Mouse (Mus musculus) MEL (cell line): Measurements from ENCODE around the gene Tmem30a. TPM values are rescaled to one million over a fixed set of nuclear protein-coding genes. Genes with fewer than 3 reads are reported as not detected.
A peak's percentile ranks its signal among the peaks of the same experiment; 100 is the strongest.

Experiments used
- DNase-seq: peaks from one replicate; pipeline ENCODE4 v3.0.0; 2011; ENCODE audit warnings: low read depth, low spot score
- H3K27ac ChIP-seq: 2 replicates; pipeline ENCODE4 v1.5.1; 2012; ENCODE audit warnings: low read depth, mild to moderate bottlenecking, control low read depth, low read length, moderate library complexity; ENCODE audit not compliant: control insufficient read depth
- H3K27me3 ChIP-seq, 2 experiments: fragments of 150-350 bp in 1 of 2; sonication (generic) in 1 of 2; 2 replicates each; pipeline ENCODE4 v1.6.1; 2012; ENCODE audit warnings: low read length in 2 of 2, mild to moderate bottlenecking in 2 of 2, improper control_type of control experiment in 1 of 2, moderate library complexity in 1 of 2; ENCODE audit not compliant: insufficient read depth in 2 of 2, control insufficient read depth in 1 of 2
- H3K36me3 ChIP-seq, 2 experiments: 2 replicates each; pipeline ENCODE4 v1.6.1; 2012 to 2014; ENCODE audit warnings: low read length in 2 of 2, improper control_type of control experiment in 1 of 2, inconsistent platforms in 1 of 2, mild to moderate bottlenecking in 1 of 2; ENCODE audit not compliant: insufficient read depth in 2 of 2, control insufficient read depth in 1 of 2
- H3K4me1 ChIP-seq, 2 experiments: fragments of 150-350 bp in 1 of 2; sonication (generic) in 1 of 2; 2 replicates each; pipeline ENCODE4 v1.6.1; 2012; ENCODE audit warnings: low read length in 2 of 2, improper control_type of control experiment in 1 of 2, mild to moderate bottlenecking in 1 of 2; ENCODE audit not compliant: insufficient read depth in 2 of 2, control insufficient read depth in 1 of 2
- H3K4me3 ChIP-seq, 2 experiments: fragments of 150-350 bp in 1 of 2; sonication (generic) in 1 of 2; 2 replicates each; pipeline ENCODE4 v1.5.1; 2012; ENCODE audit warnings: low read depth in 2 of 2, low read length in 2 of 2, mild to moderate bottlenecking in 2 of 2, moderate library complexity in 2 of 2, control low read depth in 1 of 2, improper control_type of control experiment in 1 of 2; ENCODE audit not compliant: control insufficient read depth in 1 of 2, insufficient read depth in 1 of 2
- H3K79me2 ChIP-seq: 2 replicates; pipeline ENCODE4 v1.6.1; 2012; ENCODE audit warnings: mild to moderate bottlenecking, low read length, moderate library complexity; ENCODE audit not compliant: control insufficient read depth, poor library complexity, insufficient read depth
- H3K9ac ChIP-seq: 2 replicates; pipeline ENCODE4 v1.6.1; 2012; ENCODE audit warnings: low read depth, mild to moderate bottlenecking, control low read depth, low read length, moderate library complexity; ENCODE audit not compliant: control insufficient read depth, poor library complexity, severe bottlenecking
- H3K9me3 ChIP-seq: fragments of 150-350 bp; sonication (generic); replicated peaks from 2 replicates; pipeline ENCODE4 v1.6.1; 2012; ENCODE audit warnings: mild to moderate bottlenecking, low read length, improper control_type of control experiment, moderate library complexity; ENCODE audit not compliant: insufficient read depth
- CTCF ChIP-seq, 3 experiments: IDR thresholded peaks in 2 of 3; conservative IDR thresholded peaks in 1 of 3; 2 replicates each; pipeline ENCODE4 v1.5.1; 2011 to 2012; ENCODE audit warnings: low read length in 3 of 3, low read depth in 2 of 3, mild to moderate bottlenecking in 2 of 3, improper control_type of control experiment in 1 of 3, inconsistent platforms in 1 of 3, mixed read lengths in 1 of 3, moderate library complexity in 1 of 3; ENCODE audit not compliant: control insufficient read depth in 1 of 3, insufficient read depth in 1 of 3, poor library complexity in 1 of 3, severe bottlenecking in 1 of 3
- ELF1 ChIP-seq: IDR thresholded peaks from 2 replicates; pipeline ENCODE4 v1.6.1; 2014; ENCODE audit warnings: low read depth, mild to moderate bottlenecking, inconsistent platforms, low read length, improper control_type of control experiment, moderate library complexity
- EP300 ChIP-seq, 2 experiments: IDR thresholded peaks; 2 replicates each; pipeline ENCODE4 v1.6.1; 2011; ENCODE audit warnings: improper control_type of control experiment in 2 of 2, low read length in 2 of 2, low read depth in 1 of 2, mild to moderate bottlenecking in 1 of 2
- GABPA ChIP-seq: IDR thresholded peaks from 2 replicates; pipeline ENCODE4 v1.6.1; 2012; ENCODE audit warnings: low read depth, mild to moderate bottlenecking, inconsistent platforms, low read length, improper control_type of control experiment, moderate library complexity
- GATA1 ChIP-seq: IDR thresholded peaks from 2 replicates; pipeline ENCODE4 v1.6.1; 2011; ENCODE audit warnings: low read depth, low read length, improper control_type of control experiment
- HCFC1 ChIP-seq: IDR thresholded peaks from 2 replicates; pipeline ENCODE4 v1.6.1; 2012; ENCODE audit warnings: low read depth, mild to moderate bottlenecking, inconsistent platforms, low read length, improper control_type of control experiment, moderate library complexity
- JUND ChIP-seq: IDR thresholded peaks from 2 replicates; pipeline ENCODE4 v1.6.1; 2011; ENCODE audit warnings: low read depth, mild to moderate bottlenecking, improper control_type of control experiment, low read length
- MAX ChIP-seq: IDR thresholded peaks from 2 replicates; pipeline ENCODE4 v1.6.1; 2011; ENCODE audit warnings: low read length, improper control_type of control experiment
- MAZ ChIP-seq: IDR thresholded peaks from 2 replicates; pipeline ENCODE4 v1.6.1; 2012; ENCODE audit warnings: low read depth, mild to moderate bottlenecking, inconsistent platforms, low read length, improper control_type of control experiment
- MEF2A ChIP-seq: IDR thresholded peaks from 2 replicates; pipeline ENCODE4 v1.6.1; 2014; ENCODE audit warnings: low read depth, mild to moderate bottlenecking, inconsistent platforms, low read length, improper control_type of control experiment; ENCODE audit not compliant: poor library complexity, insufficient replicate concordance, severe bottlenecking; ENCODE audit errors: extremely low read depth
- MXI1 ChIP-seq: IDR thresholded peaks from 2 replicates; pipeline ENCODE4 v1.6.1; 2011; ENCODE audit warnings: mild to moderate bottlenecking, low read depth, low read length, improper control_type of control experiment
- NELFE ChIP-seq: IDR thresholded peaks from 2 replicates; pipeline ENCODE4 v1.6.1; 2011; ENCODE audit warnings: low read depth, low read length, improper control_type of control experiment
- POLR2A ChIP-seq, 2 experiments: IDR thresholded peaks; 2 replicates each; pipeline ENCODE4 v1.6.1; 2011 to 2012; ENCODE audit warnings: low read length in 2 of 2, mild to moderate bottlenecking in 2 of 2, control low read depth in 1 of 2, improper control_type of control experiment in 1 of 2, low read depth in 1 of 2, moderate library complexity in 1 of 2; ENCODE audit not compliant: control insufficient read depth in 1 of 2, insufficient read depth in 1 of 2, poor library complexity in 1 of 2
- RAD21 ChIP-seq: IDR thresholded peaks from 2 replicates; pipeline ENCODE4 v1.6.1; 2011; ENCODE audit warnings: mild to moderate bottlenecking, low read depth, low read length, improper control_type of control experiment
- RCOR1 ChIP-seq: IDR thresholded peaks from 2 replicates; pipeline ENCODE4 v1.6.1; 2012; ENCODE audit warnings: low read depth, mild to moderate bottlenecking, inconsistent platforms, low read length, improper control_type of control experiment
- SIN3A ChIP-seq: IDR thresholded peaks from 2 replicates; pipeline ENCODE4 v1.6.1; 2012; ENCODE audit warnings: low read length, improper control_type of control experiment, inconsistent platforms
- SMC3 ChIP-seq: IDR thresholded peaks from 2 replicates; pipeline ENCODE4 v1.6.1; 2011; ENCODE audit warnings: low read depth, low read length, improper control_type of control experiment
- TAL1 ChIP-seq: IDR thresholded peaks from 2 replicates; pipeline ENCODE4 v1.6.1; 2012; ENCODE audit warnings: mild to moderate bottlenecking, inconsistent platforms, low read length, moderate library complexity, mixed read lengths
- UBTF ChIP-seq: IDR thresholded peaks from 2 replicates; pipeline ENCODE4 v1.6.1; 2012; ENCODE audit warnings: low read depth, mild to moderate bottlenecking, inconsistent platforms, low read length, improper control_type of control experiment, moderate library complexity, borderline replicate concordance; ENCODE audit not compliant: insufficient read depth
- USF1 ChIP-seq: IDR thresholded peaks from 2 replicates; pipeline ENCODE4 v1.6.1; 2014; ENCODE audit warnings: low read depth, mild to moderate bottlenecking, inconsistent platforms, low read length, improper control_type of control experiment, moderate library complexity
- USF2 ChIP-seq, 2 experiments: IDR thresholded peaks; 2 replicates each; pipeline ENCODE4 v1.6.1; 2011 to 2012; ENCODE audit warnings: improper control_type of control experiment in 2 of 2, low read length in 2 of 2, borderline replicate concordance in 1 of 2, inconsistent platforms in 1 of 2, low read depth in 1 of 2, mild to moderate bottlenecking in 1 of 2; ENCODE audit not compliant: insufficient read depth in 1 of 2
- ZNF384 ChIP-seq: IDR thresholded peaks from 2 replicates; pipeline ENCODE4 v1.6.1; 2012; ENCODE audit warnings: low read depth, mild to moderate bottlenecking, inconsistent platforms, low read length, improper control_type of control experiment
- polyA plus RNA-seq, 2 experiments: library from polyadenylated mRNA; stranded (reverse) in 1 of 2; unstranded in 1 of 2; fragments of >175 nt in 1 of 2; fragments of >200 nt in 1 of 2; gene quantifications; 2 replicates each; pipeline versions ENCODE4 v1.2.1 to v1.2.4; 2012; ENCODE audit warnings: low replicate concordance in 2 of 2, low read depth in 1 of 2; ENCODE audit not compliant: insufficient read length in 2 of 2, insufficient read depth in 1 of 2, missing spikeins in 1 of 2
- total RNA-seq: library from RNA; depleted of rRNA; stranded (reverse); fragments of 300-350 nt; gene quantifications from 2 replicates; pipeline ENCODE4 v1.2.3, GENCODE M21; 2012

Gene Tmem30a
- total and polyA plus RNA-seq, 3 experiments: 19.3 to 25.8 TPM; not detected in 1

GRCm38 (mm10) chr9:79759385-79760005 lies 33.8 kb downstream of the Tmem30a start, which contains the start of gene Cox7a2 (continued):
- peak; percentile 90 for TF ChIP-seq ELF1
- peak; percentile 86 for TF ChIP-seq MAZ
- no peak for TF ChIP-seq USF2 (IDR thresholded peaks at IDR 0.05; ENCODE audit: borderline replicate concordance in 1 of 2, insufficient read depth in 1 of 2, low read depth in 1 of 2, low read length in 2 of 2)
- TF ChIP-seq EP300 (IDR thresholded peaks at IDR 0.05; ENCODE audit: low read depth in 1 of 2, low read length in 2 of 2): no peak
- TF ChIP-seq MEF2A: 0 out of 2 replicates have a peak, but pooled peaks have one; percentile 28
- no peak for TF ChIP-seq CTCF (IDR thresholded peaks at IDR 0.05 in 2 of 3, conservative IDR thresholded peaks at IDR 0.05 in 1 of 3; ENCODE audit: control insufficient read depth in 1 of 3, insufficient read depth in 1 of 3, low read depth in 2 of 3, low read length in 3 of 3, poor library complexity in 1 of 3, severe bottlenecking in 1 of 3)
- TF ChIP-seq GABPA: peak; percentile 85; the same call in 1 of the 2 replicates
- TF ChIP-seq TAL1: no peak
- peak; percentile 51; the same call in 1 of the 2 replicates for TF ChIP-seq MAX
- peak; percentile 86 for TF ChIP-seq MXI1
- TF ChIP-seq JUND: no peak
- TF ChIP-seq ZNF384: no peak
- peak; percentile 20; the same call in 1 of the 2 replicates for TF ChIP-seq USF1
- TF ChIP-seq SIN3A: peak; percentile 88
- TF ChIP-seq RAD21: no peak
- peak; percentile 98 for TF ChIP-seq HCFC1
- no peak for TF ChIP-seq UBTF
- TF ChIP-seq, all 39 proteins: peak for 20

- peaks cover 3% of the 10 kb centered on the region in 2 experiments; a peak in 2 of 4 replicates for H3K4me1 ChIP-seq
- H3K79me2 ChIP-seq: peaks cover 12% of the 10 kb centered on the region
- H3K27me3 ChIP-seq: no peaks in the 10 kb centered on the region
- TF ChIP-seq RCOR1 (no peak), SIN3A (no peak), MXI1 (no peak), ELF1 (no peak), SMC3 (no peak), MAX (no peak), NELFE (no peak), GATA1 (no peak), POLR2A (IDR thresholded peaks at IDR 0.05; ENCODE audit: control insufficient read depth in 1 of 2, insufficient read depth in 1 of 2, low read depth in 1 of 2, low read length in 2 of 2, poor library complexity in 1 of 2) (no peak), USF2 (IDR thresholded peaks at IDR 0.05; ENCODE audit: borderline replicate concordance in 1 of 2, insufficient read depth in 1 of 2, low read depth in 1 of 2, low read length in 2 of 2) (no peak), MEF2A (no peak)
- no peak overlapping the region for H3K9ac ChIP-seq
- H3K36me3 ChIP-seq: peaks cover 9 to 10% of the 10 kb centered on the region in 2 experiments
- no peak overlapping the region for H3K4me3 ChIP-seq
- H3K27ac ChIP-seq: no peak overlapping the region
- no peak for DNase-seq
- no peaks in the 10 kb centered on the region for H3K9me3 ChIP-seq
Observed at GRCm38 (mm10) chr9:79755311-79755710, 38.0 kb downstream of the Tmem30a start.
